In genomic region chr5:31562036-31562666, GRCm38 (mm10) we compare ENCODE assay signal across 9 mouse cellular contexts. TPM values are rescaled to one million over a fixed set of nuclear protein-coding genes. Genes with fewer than 3 reads are reported as not detected.
DNase-seq lines count a peak whose midpoint lies in the region; ATAC-seq lines count a peak whose summit lies in the region.
"Had no signal": no experiment of that assay in that cellular context is flagged by ENCODE, and none has a peak within 500 bp of the region (broad histone marks: within the 10 kb centered on the region; RNA-seq: fewer than 3 reads in every experiment).

No protein-coding gene starts in this region.

- 89% methylated on average over 7 of the region's 7 CpGs for WGBS in hindbrain, embryonic 12.5 days

- H3K4me3 ChIP-seq in hindbrain, embryonic 12.5 days: no peak overlapping the region
- H3K4me3 ChIP-seq: liver, embryonic 13.5 days had no signal

- no peaks in the 10 kb centered on the region for H3K27me3 ChIP-seq in hindbrain, embryonic 12.5 days
- H3K27me3 ChIP-seq: liver, embryonic 13.5 days had no signal

- no peak overlapping the region for H3K4me2 ChIP-seq in hindbrain, embryonic 12.5 days (replicated peaks)
- H3K4me2 ChIP-seq: liver, embryonic 13.5 days had no signal

- H3K27ac ChIP-seq in hindbrain, embryonic 12.5 days: no peak overlapping the region
- H3K27ac ChIP-seq: liver, embryonic 13.5 days had no signal

- no peaks in the 10 kb centered on the region for H3K9me3 ChIP-seq in hindbrain, embryonic 12.5 days (replicated peaks)
- H3K9me3 ChIP-seq: liver, embryonic 13.5 days had no signal

- H3K9ac ChIP-seq in hindbrain, embryonic 12.5 days: no peak overlapping the region
- H3K9ac ChIP-seq: liver, embryonic 13.5 days had no signal

- peaks cover 22% of the 10 kb centered on the region for H3K36me3 ChIP-seq in hindbrain, embryonic 12.5 days

- ATAC-seq in cerebellum, adult (ENCODE audit: insufficient number of reproducible peaks, low FRiP score, low TSS enrichment): no peak
- ATAC-seq in hindbrain, embryonic 12.5 days (ENCODE audit: low FRiP score): no peak

- no peaks in the 10 kb centered on the region for H3K4me1 ChIP-seq in hindbrain, embryonic 12.5 days
- H3K4me1 ChIP-seq: liver, embryonic 13.5 days had no signal

- peak; percentile 47 for DNase-seq in gastrocnemius, postnatal 10 days
- no peak for DNase-seq in gastrocnemius, adult 8-10 months (ENCODE audit: low spot score in 2 of 2)
- DNase-seq in gastrocnemius, postnatal 25 days: peak; percentile 35
- DNase-seq in kidney, postnatal 36 days: peak; percentile 76 to 77
- peak; percentile 63 to 77 for DNase-seq in lung, postnatal 4 days
- no peak for DNase-seq in ovary, adult 18-20 months (ENCODE audit: low spot score)
- DNase-seq: liver, embryonic 13.5 days had no signal

RNA-seq across cellular contexts. Expression of gene Supt7l, which starts 34.5 kb away (rescaled TPM):
- 10 to 100 TPM; 10.7 to 11.9 TPM for total RNA-seq in gastrocnemius, postnatal 10 days (2021)
- total RNA-seq in gastrocnemius, adult 8-10 months (2022): 10 to 100 TPM; 10.6 to 12.5 (median 11.2) TPM
- 1 to 10 TPM; 8.0 to 9.4 TPM for total RNA-seq in gastrocnemius, postnatal 25 days (2021)
- 28.5 and 34.1 TPM in 2 replicates for polyA plus RNA-seq in hindbrain, embryonic 12.5 days (2016; fragmentation: Nextera tagmentation; extraction: Ambion mirVana)

RNA-seq across cellular contexts. Expression of gene Mrpl33, which starts 34.6 kb away (rescaled TPM):
- total RNA-seq in gastrocnemius, postnatal 10 days (2021): 100 to 1,000 TPM; 259 to 272 TPM
- 100 to 1,000 TPM; 256 to 270 (median 258) TPM for total RNA-seq in gastrocnemius, adult 8-10 months (2022)
- total RNA-seq in gastrocnemius, postnatal 25 days (2021): 100 to 1,000 TPM; 244 to 251 TPM
- 193 and 201 TPM in 2 replicates for polyA plus RNA-seq in hindbrain, embryonic 12.5 days (2016; fragmentation: Nextera tagmentation; extraction: Ambion mirVana)

RNA-seq across cellular contexts. Expression of gene Slc4a1ap, which starts 35.4 kb away (rescaled TPM):
- total RNA-seq in gastrocnemius, postnatal 10 days (2021): 10 to 100 TPM; 21.7 to 22.3 TPM
- total RNA-seq in gastrocnemius, adult 8-10 months (2022): 10 to 100 TPM; 21.0 to 25.7 (median 22.2) TPM
- total RNA-seq in gastrocnemius, postnatal 25 days (2021): 10 to 100 TPM; 17.4 to 18.6 TPM
- 35.2 and 40.1 TPM in 2 replicates for polyA plus RNA-seq in hindbrain, embryonic 12.5 days (2016; fragmentation: Nextera tagmentation; extraction: Ambion mirVana)

Comparison
In these comparisons a context has a peak if more than half of its experiments do, and no peak if none do; other contexts are left out.
1. DNase-seq: peak in gastrocnemius, postnatal 10 days (single experiment), gastrocnemius, postnatal 25 days (single experiment), kidney, postnatal 36 days (2 of 2) and lung, postnatal 4 days (2 of 2); none in gastrocnemius, adult 8-10 months (0 of 2) and ovary, adult 18-20 months (single experiment).